Mouse (Mus musculus): Measurements from ENCODE around the gene Xylt2. TPM values are rescaled to one million over a fixed set of nuclear protein-coding genes. Genes with fewer than 3 reads are reported as not detected.

The Xylt2 gene
- 0.34 TPM for polyA plus RNA-seq (2014; fragmentation: Illumina TruSeq; extraction: RNeasy Lipid Tissue Mini Kit (QIAGEN cat#74804))

DNA sequence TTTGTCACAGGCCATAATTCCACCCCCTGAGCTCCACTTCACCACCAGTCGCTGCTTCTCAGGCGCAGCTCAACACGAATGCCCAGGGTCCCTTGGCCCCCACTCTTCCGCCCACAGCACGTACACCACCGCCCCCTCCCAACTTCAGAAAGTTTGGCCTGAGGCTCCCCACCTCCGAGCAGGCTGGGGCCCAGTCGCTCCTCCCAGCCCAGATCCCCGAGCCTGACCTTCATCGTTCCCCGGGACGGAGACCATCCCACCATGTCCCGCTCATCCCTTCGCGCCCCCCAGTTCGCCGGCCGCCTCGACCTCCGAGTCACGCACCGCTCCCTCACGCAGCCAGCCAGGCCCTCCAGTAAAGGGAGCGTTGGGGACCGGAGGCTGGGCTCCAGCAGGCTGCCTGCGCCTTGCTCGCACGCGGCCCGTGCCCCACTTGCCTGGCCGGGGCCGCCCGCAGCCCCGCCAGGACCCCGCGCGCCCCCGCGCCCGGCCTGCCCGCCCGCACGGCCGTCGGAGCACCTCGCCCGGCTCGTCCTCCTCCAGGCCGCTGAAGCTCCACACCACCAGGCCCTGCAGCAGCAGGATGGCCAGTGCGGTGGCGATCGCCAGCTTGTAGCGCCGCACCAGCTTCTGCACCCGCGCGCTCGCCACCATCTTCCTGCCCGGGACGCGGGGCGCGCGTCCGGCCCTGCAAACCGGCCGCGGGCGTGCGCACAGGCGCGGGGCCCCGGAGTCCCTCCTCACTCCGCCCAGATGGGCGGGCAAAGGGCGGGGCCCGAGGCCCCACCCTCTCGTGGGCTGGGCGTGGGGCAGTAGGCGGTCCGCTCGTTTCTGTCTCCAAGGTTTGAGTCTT, at the start of gene Xylt2:
Xylt2 (minus strand) TSS at position 762 of the 853 bp plus-strand sequence.

DNA sequence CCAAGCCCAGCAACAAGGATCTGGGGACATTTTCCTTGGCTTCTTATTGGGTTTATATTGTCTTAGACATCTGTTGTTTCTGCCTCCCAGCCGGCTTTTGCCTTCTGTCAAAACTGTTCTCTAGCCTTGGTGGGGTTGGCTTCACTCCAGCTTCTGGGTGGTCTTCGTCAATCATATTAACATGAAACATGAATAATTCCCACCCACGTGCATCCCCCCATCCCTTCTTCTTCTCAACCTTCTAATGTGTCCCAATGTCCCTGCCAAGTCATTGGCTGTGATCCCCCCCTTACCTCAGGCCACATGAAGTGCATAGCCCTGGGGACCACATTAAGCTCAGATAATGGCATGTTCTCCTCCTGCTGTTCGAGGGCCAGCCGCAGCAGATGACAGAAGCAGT, 27.2 kb upstream of the Xylt2 start, which contains the start of gene Gm11541:
Gm11541 (minus strand) TSS at position 28 of the 400 bp plus-strand sequence.

DNA sequence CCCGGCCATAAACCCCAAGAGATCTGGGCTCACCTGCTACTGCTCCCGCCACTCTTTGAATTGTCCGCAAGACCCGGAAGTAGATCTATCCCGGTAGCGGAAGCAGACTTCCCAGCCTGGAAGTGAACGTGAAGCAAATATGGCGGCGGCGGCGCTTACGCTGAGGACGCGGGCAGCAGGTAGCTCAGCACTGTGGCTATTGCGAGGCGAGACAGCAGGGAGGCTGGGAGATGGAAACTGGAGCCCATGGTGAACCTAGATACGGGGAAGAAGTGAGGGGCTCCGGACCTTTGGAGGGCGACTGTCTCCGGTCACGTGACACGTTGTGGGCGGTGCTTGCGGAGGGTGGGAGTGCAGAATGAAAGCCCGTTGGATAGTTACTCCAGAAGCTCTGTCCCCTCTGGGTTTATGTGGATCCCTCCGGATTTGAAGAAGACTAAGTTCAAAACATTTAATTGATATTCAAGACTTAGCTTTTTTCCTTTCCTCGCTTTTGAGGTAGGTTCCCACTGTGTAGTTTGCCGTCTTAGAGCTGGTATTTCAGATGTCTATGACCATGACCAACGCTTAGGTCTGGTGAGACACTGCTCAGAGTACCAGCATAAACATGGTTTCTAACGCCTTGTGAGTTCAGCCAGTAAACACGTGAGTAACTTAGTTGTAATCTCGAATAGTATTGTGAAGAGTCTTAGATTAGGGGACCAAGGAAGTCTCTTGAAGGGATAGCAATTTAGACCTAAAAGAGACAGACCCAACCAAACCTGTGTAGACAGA, 23.5 kb downstream of the Xylt2 start, which contains the start of the genes Mrpl27 and Eme1:
Mrpl27 (plus strand) TSS at position 105 of the 774 bp plus-strand sequence.
Eme1 (minus strand) TSS at position 302 of the 774 bp plus-strand sequence.

DNA sequence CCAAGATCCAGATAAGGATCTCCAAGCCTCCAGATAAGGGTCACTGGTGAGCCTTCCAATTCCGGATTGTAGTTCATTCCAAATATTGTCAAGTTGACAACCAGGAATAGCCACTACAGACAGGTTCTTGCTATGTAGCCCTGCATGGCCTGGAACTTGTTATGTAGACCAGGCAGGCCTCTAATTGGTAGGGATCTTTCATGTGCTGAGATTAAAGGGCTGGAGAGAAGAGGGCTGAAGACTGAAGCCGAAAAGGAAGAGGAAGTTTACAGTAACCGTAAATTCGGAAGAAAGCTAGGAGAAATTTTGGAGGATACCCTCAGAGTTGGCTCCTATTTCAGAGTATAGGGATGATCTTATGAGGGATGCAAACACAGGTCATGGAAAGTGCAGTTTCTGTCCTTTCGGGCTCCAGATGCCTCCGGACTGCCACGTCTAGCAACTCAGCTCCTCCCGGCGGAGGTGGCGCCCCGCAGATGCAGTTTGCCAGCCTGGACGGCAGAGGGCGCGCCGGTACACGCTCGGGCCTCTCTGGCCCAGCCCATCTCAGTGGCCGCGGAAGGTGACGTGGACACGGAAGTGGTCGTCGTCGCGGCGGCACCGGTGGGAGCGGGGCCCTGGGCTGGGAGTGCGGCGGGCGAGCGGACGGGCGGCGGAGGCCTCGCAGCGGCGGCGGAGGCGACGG, 48.0 kb downstream of the Xylt2 start, which contains the start of gene Lrrc59:
Lrrc59 (plus strand) TSS at position 569 of the 685 bp plus-strand sequence.

Other genes starting within 250 kb of the Xylt2 start
- gene Cacna1g, start 203.3 kb downstream of the Xylt2 start, polyA plus RNA-seq (2014; fragmentation: Illumina TruSeq; extraction: RNeasy Lipid Tissue Mini Kit (QIAGEN cat#74804)), result 0.09 TPM
- not detected for gene Spata20, start 191.3 kb downstream of the Xylt2 start, polyA plus RNA-seq (2014; fragmentation: Illumina TruSeq; extraction: RNeasy Lipid Tissue Mini Kit (QIAGEN cat#74804))
- 0.74 TPM for gene Epn3, start 177.5 kb downstream of the Xylt2 start, polyA plus RNA-seq (2014; fragmentation: Illumina TruSeq; extraction: RNeasy Lipid Tissue Mini Kit (QIAGEN cat#74804))
- gene Mycbpap, start 155.8 kb downstream of the Xylt2 start, polyA plus RNA-seq (2014; fragmentation: Illumina TruSeq; extraction: RNeasy Lipid Tissue Mini Kit (QIAGEN cat#74804)), result 0.37 TPM
- gene Rsad1, start 128.3 kb downstream of the Xylt2 start, polyA plus RNA-seq (2014; fragmentation: Illumina TruSeq; extraction: RNeasy Lipid Tissue Mini Kit (QIAGEN cat#74804)), result 9.4 TPM
- not detected for gene Chad, start 112.5 kb downstream of the Xylt2 start, polyA plus RNA-seq (2014; fragmentation: Illumina TruSeq; extraction: RNeasy Lipid Tissue Mini Kit (QIAGEN cat#74804))
- 38.4 TPM for gene Acsf2, start 75.6 kb downstream of the Xylt2 start, polyA plus RNA-seq (2014; fragmentation: Illumina TruSeq; extraction: RNeasy Lipid Tissue Mini Kit (QIAGEN cat#74804))
- 79.2 TPM for gene Lrrc59, start 47.7 kb downstream of the Xylt2 start, polyA plus RNA-seq (2014; fragmentation: Illumina TruSeq; extraction: RNeasy Lipid Tissue Mini Kit (QIAGEN cat#74804))
- gene Mrpl27, start 23.7 kb downstream of the Xylt2 start, polyA plus RNA-seq (2014; fragmentation: Illumina TruSeq; extraction: RNeasy Lipid Tissue Mini Kit (QIAGEN cat#74804)), result 12.9 TPM
- 0.60 TPM for gene Eme1, start 23.6 kb downstream of the Xylt2 start, polyA plus RNA-seq (2014; fragmentation: Illumina TruSeq; extraction: RNeasy Lipid Tissue Mini Kit (QIAGEN cat#74804))
- not detected for gene Gm11541, start 27.0 kb upstream of the Xylt2 start, polyA plus RNA-seq (2014; fragmentation: Illumina TruSeq; extraction: RNeasy Lipid Tissue Mini Kit (QIAGEN cat#74804))
- not detected for gene Cdc34b, start 64.3 kb upstream of the Xylt2 start, polyA plus RNA-seq (2014; fragmentation: Illumina TruSeq; extraction: RNeasy Lipid Tissue Mini Kit (QIAGEN cat#74804))
- not detected for gene Tmem92, start 105.2 kb upstream of the Xylt2 start, polyA plus RNA-seq (2014; fragmentation: Illumina TruSeq; extraction: RNeasy Lipid Tissue Mini Kit (QIAGEN cat#74804))